Mouse (Mus musculus) cerebellum, postnatal 10 days (tissue): ENCODE results near the gene Gcnt7.

ENCODE experiments used
- DNase-seq, 2 experiments: peaks; one replicate each; pipeline ENCODE4 v3.0.0; 2021; ENCODE audit warnings: mixed read lengths in 2 of 2

Gcnt7 gene

GRCm38 (mm10) chr2:172401116-172401825 lies 57.1 kb downstream of the Gcnt7 start:
- DNase-seq: no peak
